Mouse (Mus musculus) colon, adult 2 months (tissue): ENCODE data around the gene Cyp2d26. TPM values are rescaled to one million over a fixed set of nuclear protein-coding genes. Genes with fewer than 3 reads are reported as not detected.

Experiments used
- polyA plus RNA-seq: library from polyadenylated mRNA; depleted of rRNA; stranded (reverse); fragments of >200 nt; gene quantifications from 2 replicates; pipeline ENCODE4 v1.2.3, GENCODE M21; 2012; rRNA removed

Cyp2d26 gene
- 25.1 and 43.4 TPM in 2 replicates for polyA plus RNA-seq

DNA sequence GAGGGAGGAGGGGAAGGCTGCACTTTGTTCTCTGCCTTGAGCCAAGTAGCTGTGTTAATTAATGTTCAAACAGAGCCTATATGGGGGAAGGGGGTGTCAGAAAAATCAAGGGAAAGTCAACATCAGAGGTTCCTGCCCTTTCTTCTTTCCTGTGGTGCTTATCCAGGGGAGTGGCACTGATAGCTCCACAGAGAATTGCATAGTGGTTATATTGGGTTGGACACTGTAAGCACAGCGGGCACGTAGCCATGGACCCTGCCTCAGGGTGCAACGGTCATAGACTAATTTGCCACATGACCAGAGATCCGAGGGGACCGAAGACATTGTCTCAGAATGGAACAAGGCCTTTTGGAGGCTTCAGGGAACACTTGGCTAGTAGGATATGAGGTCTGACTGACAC lies at the start of gene Cyp2d26:
TSS of gene Cyp2d26 (minus strand) at position 18 of the 400 bp plus-strand sequence.

DNA sequence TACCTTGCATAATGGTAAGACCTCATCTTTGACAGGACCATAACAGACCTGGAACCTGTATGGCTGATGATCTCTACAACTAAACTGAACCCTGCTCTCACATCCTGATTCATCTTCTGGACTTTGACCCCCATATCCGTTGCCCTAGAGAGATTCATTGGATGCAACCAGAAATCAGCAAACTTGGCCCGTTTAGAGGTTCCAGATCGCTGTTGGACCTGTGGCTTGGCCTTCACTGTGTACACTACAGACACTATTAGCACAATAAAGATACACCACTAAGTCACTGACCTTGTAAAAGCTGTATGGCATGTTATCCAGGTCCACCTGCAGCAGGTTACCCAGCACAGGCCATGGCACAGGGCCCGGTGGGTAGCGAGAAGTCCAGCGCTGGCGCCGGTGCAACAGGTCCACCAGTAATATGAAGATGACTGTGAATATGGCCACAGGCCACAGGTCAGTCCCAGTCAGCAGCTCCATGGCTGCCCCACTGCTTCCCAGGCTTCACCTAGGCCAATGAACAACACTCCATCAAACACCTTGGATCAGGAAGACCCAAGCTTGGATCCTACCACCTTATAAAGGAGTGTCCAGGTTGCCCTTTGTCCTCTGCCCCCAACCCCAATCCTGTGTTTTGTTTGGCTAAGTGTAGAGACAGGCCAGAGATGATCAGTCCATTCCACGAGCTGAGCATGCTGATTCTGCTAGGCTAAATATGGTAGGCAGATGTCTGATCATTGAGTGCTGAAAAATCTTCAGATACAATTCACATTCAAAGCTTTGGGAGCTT lies 30.3 kb downstream of the Cyp2d26 start, which contains the start of gene Cyp2d40:
TSS of gene Cyp2d40 (minus strand) at position 553 of the 790 bp plus-strand sequence.

Other genes starting within 250 kb of the Cyp2d26 start
- 56.4 and 63.9 TPM in 2 replicates for gene Cyp2d12, start 239.2 kb downstream of the Cyp2d26 start, polyA plus RNA-seq
- 367 and 461 TPM in 2 replicates for gene Cyp2d34, start 173.3 kb downstream of the Cyp2d26 start, polyA plus RNA-seq
- 0.09 TPM in 1 of 2 replicates, not detected in the other for gene Cyp2d40, start 30.1 kb downstream of the Cyp2d26 start, polyA plus RNA-seq
- gene Tcf20, start 193.6 kb upstream of the Cyp2d26 start, polyA plus RNA-seq, result 23.4 and 24.9 TPM in 2 replicates
- gene Nfam1, start 239.0 kb upstream of the Cyp2d26 start, polyA plus RNA-seq, result 1.8 and 2.3 TPM in 2 replicates